Mouse (Mus musculus) MEL-GATA-1-ER (cell line): ENCODE results near the gene Tcp11l2.

ENCODE experiments used
- DNase-seq: peaks from one replicate; pipeline ENCODE4 v3.0.0-alpha.2; 2012; ENCODE audit warnings: low read depth; ENCODE audit errors: extremely low read depth

Tcp11l2 gene

DNA sequence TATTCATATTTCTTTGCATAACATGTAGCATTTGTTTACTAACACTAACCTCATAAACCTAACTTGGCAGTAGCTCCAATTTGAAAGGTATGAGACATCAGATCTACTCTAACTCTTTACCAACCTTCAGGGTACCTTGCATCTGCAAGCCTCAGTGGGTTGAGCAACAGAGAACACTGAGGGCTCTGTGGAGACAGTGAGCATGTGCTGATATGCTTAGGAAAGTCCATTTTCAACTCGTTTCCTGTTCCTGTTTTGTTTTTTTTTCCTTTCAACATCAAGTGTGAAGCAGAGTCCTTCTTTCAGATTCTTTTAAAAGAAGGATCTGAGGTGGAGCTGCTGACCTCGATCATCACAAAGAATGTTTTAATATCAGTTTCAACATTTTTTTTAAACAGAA, 20.3 kb upstream of the Tcp11l2 start:
- no peak for DNase-seq

DNA sequence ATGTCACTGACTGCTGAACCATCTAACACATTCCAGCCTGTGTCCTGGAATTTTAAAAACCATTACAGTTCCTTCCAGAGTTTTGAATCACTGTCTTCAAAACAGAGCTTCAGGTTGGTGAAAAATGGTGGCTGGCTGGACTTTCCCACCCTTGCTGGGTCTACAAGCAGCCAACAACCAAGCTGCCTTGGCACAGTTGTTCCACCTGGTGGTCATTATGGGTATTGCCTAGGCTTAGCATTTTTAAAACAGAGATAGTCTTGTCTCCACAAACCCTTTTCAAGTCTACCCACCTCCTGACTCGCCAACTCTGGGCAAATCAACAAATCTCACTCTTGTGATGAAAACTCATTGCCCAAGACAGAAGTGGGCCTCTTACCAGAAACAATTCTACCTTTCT, 17.9 kb upstream of the Tcp11l2 start:
- no peak for DNase-seq

DNA sequence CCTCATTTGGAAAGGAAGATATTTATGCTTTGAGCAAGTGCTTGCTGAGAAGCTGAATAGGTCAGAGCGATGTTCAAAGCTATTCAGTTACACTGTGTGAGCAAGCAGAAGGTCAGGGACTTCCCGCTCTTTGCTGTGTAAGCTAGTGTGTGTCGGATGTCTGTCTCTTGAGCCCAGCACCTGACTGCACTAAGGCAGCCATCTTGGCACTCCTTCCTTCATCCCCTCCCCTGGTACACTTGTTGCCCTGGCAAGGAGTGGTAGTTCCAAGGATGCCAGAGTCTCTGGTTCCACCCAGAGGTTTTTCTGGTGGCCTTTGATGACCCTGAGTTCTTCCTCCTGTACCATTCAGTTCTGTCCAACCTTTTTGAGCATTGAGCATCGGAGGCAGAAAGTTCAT, 16.4 kb upstream of the Tcp11l2 start:
- no peak for DNase-seq

DNA sequence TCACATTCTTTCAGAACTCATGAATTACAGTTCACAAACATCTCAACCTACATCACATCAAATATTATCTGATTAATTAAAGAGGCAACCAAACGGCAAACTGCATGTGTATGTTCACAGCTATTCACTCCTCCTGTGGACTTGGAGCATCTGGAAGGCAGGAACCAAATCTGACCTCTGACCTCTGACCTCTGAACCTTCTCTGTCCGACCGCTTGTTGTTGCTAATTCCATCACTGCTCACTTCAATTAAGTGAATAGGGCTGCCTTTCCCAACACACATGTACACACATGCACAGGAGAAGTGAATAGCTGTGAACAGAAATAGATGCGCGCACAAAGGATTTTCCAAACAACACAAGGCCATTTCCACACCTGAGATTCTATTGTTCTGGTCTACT, 14.3 kb upstream of the Tcp11l2 start:
- no peak for DNase-seq

DNA sequence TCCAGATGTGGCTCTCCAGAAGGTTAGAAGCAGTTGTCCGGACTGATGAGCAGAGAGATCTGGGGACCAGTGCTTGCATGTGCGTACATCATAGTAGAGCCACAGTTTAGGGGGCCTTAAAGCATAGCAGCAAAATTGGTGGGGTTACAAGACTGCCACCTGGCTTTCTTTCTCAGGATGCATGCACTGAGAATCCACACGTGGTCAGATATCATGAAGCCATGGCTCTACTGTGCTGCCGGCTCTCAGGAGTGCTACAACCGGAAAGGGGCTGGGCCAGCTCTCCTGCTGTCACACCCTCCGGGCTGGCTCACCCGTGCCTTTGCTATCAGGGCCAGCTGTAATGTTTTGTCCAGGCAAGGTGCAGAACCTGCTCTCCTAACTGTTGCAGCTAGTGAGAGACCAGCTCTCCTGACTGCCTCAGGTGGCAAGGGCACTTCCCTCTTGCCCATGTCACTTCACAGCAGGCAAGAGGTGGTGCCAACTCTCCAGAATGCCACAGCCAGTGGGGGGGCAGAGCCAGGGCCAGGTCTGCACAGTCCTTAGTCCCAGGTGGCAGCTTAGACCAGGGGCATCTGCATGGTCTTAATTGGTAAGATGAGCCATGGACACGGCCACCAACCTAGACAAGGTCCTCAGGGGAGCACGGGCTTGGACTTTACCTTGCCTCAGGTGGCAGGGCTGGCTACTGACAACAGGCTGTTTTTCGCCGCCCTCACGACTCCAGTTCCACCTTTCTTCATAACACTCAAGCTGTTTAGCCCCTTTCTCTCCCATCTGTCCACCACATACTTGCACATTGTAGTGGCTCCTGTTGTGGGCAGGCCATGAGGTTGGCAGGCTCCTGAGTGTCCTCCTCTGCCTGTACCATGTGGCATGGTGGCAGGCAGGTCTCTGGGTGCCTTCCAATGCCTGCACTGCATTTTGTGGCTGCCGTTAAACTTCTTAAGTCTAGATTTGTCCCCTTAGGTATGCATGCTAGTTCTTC, 13.6 kb upstream of the Tcp11l2 start:
- peak; percentile 52 for DNase-seq

DNA sequence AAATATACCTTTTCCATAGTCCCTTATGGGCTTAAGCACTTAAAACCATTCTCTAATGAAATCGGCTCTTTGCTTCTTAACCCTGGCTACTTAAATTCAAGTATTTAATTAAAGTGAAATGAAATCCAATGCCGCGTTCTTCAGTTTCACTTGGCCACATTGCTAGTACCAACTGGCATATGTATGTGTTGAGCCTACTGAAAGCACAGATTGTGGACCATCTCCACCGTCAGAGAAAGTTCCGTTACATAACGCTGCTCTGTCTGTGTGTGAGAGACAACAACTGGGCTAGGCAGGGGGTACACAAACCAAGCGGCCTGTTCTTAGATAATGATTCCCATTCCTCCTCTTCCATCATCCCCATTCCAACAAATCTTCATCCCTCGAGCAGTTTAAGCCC, 12.0 kb upstream of the Tcp11l2 start:
- no peak for DNase-seq

DNA sequence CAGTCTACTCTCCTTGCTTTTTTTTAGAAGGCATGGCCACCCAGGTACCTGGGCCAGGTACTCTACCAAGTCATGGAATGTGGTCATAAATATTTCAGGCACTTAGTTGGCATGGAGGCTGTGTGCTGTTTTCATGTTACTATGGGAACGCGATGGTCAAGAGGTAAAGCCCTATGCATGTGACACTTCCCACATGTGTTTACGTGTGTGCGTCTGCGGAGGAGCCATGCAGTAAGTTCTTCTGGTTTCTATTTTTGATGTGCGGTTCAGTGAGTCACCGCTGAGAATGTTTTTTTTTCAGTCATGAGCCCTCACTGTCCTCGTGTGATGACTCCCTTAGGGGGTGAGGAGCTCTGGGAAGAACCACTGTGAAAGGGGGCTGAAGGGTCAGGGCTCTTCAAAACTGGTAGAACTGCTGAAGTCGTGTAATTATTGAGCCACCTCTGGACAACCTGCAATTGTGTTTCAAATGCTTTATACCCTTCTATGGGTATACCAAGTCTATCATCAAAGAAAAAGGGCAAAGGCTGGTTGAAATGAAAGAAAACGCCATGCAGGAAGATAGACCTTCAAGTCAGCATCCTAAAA, 5.3 kb upstream of the Tcp11l2 start:
- DNase-seq: no peak

DNA sequence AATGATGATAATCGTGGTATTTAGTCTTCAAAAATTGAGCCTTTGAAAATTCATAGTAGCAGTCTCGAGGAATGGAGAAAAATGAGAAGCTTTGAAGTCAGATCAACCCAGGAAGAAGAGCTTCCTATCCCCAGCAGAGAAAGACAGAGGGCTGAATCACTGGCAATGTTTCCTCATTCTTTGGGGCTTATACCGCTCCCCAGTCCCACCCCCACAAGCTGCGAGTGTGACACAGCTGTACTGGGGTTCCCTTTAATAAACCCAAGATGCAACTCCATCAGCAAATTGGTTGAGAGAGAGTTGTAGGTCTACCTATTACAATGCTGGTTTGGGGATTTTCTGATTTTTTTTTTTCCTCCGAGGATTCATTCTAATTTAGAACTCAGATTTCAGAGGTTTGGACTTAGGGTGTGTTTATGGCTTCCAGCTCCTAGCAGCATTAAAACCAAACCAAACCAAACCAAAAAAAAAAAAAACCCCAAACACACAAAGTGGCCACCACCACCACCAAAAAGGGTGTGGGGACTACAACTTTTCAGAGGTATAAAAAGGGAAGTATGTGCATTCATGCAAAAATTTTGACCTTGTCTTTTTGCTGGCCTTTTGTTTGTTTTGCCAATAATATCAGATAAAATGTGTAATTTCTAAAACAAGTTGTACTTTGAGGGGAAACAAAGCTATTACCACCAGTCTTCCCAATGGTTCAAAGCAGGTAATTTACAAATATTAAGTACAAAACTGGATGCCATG, 2.6 kb upstream of the Tcp11l2 start:
- DNase-seq: peak; percentile 54

DNA sequence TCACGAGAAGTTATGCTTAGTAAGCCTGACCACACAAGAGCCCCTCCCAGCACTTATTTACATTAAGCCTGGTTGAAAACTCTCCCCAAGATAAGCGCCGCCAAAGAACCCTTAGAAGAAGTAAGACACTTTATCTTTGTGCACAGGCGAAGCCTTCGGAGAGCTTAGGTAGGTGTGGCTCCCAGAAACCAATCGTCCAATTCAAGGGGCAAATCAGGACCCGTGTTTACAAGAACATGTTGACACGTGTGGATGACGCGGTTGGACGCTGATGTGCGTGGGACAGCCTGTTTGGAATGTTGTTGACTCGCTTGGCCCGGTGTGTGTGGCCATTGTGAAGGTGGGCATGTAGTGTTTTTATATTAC, 414 bp upstream of the Tcp11l2 start:
- DNase-seq: peak; percentile 98

DNA sequence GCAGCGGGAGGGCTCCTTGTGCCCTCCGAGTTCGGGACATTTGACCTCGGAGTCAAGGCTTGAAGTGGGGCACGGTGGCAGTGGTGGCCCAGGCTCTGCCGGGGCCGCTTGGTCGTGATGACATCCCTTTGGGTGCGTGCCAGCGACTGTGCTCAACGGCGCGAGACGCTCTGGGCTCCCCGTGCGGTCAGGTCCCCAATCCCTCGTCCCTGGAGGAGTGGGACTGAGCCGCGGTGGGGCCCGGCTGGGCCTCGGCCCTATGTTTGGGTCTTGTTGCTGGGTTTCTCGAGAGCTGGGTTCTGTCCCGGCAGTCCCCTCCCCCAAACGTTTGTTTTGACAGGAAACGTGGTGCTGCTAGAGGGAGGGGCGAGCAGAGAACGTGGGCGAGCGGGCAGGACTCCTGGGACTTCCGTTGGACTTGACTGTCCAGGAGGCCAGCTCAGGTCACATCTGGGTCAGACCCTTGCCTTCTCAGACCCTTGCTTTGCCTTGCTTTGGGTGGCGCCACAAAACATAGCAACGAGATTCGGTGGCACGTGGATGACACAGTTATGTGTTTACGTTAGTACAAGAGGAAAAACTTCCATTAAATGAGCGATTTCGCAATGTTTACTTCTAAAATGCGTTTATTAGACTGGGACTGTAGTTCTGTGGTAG, 773 bp downstream of the Tcp11l2 start:
- DNase-seq: peak; percentile 24

DNA sequence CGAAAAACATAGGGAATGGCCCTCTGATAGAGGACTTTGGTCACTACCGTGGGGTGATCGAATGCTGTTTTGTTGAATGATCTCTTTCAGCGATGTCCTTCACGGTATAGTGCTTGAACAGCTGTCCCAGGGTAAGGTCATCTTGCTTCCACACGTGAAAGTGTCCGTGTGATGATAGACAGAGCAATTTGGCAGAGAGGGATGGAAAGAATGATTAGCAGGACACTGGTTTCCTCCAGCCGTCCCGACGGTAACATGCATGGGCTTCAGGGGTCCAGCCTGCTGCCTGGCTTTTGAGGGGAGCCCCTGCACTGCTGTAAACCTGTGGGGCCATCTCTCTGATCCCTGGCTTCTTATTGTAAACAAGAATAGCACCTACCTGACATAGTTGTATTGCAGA, 2.3 kb downstream of the Tcp11l2 start:
- DNase-seq: no peak

DNA sequence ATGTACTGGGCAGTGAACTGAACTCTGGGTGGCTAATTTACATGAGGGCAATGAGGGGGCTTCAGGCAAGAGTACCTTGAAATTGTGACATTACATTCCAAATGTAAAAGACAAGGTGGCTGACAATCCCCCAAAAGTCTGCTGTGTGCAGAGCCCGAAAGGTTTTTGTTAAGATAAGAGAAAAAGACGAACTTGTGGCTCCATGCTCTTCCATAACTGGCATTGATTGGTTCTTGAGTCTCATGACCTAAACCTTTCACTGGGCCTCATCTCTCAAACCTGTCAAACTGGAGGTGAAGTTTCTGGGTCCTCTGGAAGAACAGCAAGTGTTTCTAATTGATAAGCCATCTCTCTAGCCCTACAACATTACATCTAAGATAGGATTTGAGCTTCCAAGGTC, 3.1 kb downstream of the Tcp11l2 start:
- peak; percentile 41 for DNase-seq

DNA sequence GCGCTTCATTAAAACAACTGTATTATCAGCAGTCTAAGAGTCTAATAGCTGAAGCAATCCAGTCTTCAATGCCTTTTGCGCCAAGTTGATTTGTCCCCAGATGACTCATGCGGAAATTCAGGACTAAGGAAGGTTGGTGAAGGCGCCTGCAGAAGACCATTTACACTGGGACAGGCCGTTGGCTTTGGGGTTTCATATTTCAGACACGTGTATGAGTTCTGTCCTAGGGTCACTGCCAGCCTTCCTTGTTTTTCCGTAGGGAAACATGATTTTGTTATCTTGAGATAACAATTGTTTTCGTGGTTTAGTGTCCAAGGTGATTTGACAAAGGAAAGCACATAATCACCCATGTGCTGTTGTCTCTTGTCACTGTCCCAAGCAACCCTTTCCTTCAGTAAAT, 4.8 kb downstream of the Tcp11l2 start:
- DNase-seq: no peak

DNA sequence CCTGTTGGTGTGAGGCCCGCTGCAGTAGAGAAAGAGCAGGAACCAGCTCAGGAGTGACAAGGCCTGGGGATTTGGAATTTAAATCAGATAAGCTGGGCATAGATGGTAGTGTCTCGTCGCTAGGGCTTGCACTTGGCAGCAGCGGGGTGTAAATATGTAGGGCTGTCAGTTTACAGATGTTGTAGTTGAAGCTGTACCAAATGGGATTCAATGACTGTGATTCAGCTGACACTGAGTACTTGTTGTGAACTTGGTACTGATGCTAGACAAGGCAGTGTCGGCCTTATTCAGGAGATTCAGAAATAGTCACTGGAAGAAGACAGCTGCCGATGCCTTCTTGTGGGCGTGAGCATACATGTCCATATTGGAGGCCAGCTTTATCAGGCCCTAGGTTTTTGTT, 5.8 kb downstream of the Tcp11l2 start:
- DNase-seq: no peak

DNA sequence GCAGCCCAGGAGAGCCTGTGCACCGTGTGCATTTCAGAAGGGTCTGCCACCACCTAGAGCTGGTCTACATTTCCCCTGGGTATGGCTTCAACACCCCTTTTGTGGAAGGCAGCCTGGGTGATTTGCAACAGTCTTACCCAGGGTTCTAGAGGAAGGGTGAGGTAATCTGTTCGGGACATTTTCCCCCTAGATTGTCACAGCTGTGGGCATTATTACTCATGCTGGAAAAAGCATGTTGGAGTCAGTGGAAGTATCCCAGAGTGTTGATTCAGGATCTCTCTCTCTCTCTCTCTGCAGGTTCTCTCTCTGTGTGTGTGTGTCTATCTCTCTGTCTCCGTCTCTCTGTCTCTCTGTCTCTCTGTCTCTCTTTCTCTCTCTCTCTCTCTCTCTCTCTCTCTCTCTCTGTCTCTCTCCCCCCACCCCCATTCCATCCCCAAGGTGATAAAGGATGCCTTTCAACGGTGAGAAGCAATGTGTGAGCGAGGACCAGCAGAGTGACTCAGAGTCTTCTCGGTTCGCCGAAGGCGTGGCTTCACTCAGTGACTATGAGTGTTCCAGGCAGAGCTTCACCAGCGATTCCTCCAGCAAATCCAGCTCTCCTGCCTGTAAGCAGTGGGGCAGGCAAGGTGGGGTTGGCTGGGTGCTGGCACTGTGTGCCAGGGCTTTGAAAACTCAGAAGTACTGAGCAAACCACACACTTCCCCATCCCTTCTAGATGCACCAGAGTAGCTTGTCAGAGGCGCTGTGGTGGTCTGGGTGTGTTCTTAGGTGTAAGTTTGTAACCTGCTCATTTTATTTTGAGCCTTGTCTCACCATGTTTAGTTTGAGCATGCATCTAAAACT, 8.2 kb downstream of the Tcp11l2 start:
- DNase-seq: no peak

DNA sequence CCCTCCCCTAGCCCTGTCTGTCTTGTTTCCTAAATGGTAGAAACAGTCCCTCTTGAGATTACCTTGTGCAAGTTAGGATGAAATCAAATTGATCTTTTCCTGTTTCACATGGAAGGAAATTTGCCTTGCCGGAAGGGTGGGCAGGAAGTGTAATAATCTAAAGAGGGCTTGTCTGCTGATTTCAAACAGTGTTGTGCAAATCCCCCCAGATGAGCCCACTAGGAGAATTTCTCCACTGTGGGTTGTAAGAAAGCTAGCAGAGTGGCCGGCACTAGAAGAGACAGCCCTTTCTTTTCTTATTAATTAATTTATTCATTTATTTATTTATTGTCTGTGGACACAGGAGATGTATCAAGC, 8.8 kb downstream of the Tcp11l2 start:
- DNase-seq: no peak

DNA sequence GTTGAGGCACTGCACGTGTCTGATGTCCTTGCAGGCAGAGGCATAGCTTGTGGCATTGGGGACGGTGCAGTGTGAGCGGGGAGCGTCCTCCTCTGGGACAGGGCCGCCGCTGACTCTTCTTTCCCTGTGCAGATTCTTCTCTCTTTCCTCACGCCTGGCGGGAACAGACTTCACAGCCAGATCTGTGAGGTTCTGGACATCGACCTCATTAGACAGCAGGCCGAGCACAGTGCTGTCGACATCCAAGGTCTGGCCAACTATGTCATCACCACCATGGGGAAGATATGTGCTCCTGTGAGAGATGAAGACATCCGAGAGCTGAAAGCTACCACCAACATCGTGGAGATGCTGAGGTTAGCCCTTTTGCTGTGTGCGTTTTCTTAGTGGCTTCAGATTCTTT, 14.5 kb downstream of the Tcp11l2 start:
- DNase-seq: no peak

DNA sequence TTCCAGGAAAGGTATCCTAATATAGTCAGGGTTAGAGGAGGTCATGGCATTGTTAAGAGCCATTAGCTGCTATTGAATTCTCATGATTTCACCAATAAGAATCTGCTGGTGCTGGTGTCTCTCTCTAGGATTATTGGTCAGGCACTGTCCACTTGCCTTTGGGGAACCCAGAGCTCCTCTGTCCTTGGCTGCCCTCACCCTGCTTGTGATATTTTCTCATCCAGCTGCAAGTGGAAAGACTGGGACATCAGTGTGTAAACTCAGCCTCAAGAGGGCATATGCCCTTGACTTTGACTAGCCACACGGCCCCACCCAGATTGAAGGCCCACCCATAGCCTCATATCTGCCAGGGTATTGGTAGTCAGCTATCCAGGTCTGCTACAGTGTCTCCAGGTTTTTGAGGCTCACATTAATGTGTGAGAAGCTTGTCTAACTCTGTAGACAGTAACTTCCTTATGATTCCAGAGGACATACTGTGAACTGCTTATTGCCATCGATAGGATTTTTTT, 15.3 kb downstream of the Tcp11l2 start:
- no peak for DNase-seq

DNA sequence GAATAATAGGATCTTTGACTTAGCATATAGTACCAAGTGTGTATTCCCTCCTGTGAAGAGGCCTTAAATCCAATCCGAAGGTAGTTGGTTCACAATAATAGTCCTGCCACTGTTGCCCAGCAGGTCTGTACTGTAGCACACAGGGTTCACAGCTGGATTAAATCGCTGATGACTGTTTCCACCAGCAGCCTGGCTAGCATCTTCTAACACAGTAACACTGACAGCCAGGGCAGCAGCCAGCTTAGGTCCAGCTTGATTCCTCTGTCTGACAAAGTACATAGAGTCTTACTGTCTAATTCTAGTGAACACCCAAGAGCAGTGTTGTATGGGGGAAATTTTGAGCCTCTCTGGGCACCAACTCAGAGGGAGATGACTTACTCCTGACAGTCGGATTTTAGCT, 16.3 kb downstream of the Tcp11l2 start:
- no peak for DNase-seq

DNA sequence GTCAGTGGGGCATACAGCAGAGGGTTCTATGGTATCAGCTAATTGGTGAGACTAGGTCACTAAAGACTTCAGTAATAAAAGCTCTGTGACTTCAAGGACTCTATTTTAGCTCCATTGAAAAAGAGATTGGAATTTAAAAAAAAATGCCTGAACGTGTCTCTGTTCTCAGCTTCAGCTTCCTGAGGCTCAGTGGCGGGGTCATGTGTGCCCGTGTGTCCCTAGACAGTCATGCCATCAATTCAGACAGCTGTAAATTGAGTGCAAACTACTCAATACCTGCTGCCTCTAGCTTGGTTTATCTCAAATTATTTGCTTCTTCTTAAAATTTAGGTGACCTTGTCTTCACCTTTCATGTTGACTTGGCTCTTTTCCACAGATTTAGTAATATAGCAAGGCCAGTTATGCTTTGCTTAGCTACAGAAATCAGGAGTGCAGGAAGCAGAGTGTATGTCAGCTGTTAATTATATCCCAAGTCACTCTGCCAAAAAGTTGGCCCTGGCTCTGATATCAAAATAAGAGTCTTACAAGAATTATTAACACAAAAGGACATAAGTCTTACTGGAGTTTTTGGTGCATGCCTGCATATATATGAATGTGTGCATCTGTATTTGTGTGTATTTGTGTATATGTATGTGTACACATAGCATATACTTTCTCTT, 20.8 kb downstream of the Tcp11l2 start:
- DNase-seq: no peak
